Mouse (Mus musculus): ENCODE measurements at regions not wholly inside any gene's neighbourhood (a gene's known extent, or its start where the extent isn't known, plus 50 kb on each side); places are given as distances from the start of the nearest gene placed in this dataset.

- H3K9me3 ChIP-seq (replicated peaks; ENCODE audit: control insufficient read depth, low read length), result no peaks in the 10 kb centered on the region
- DNase-seq (ENCODE audit: low spot score) (no peak), ATAC-seq (ENCODE audit: insufficient read depth, low read depth) (no peak)
- no peaks in the 10 kb centered on the region for H3K27me3 ChIP-seq (ENCODE audit: control insufficient read depth, insufficient read depth, low read length)
- H3K4me3 ChIP-seq (ENCODE audit: low read depth, low read length), result no peak overlapping the region
- no peaks in the 10 kb centered on the region for H3K4me1 ChIP-seq (ENCODE audit: control insufficient read depth, insufficient read depth)
- no peak overlapping the region for H3K4me2 ChIP-seq (ENCODE audit: low read depth, low read length)
- no peak for TF ChIP-seq EP300 (IDR thresholded peaks at IDR 0.05; ENCODE audit: low read depth)
- TF ChIP-seq CTCF (IDR thresholded peaks at IDR 0.05; ENCODE audit: low read depth), result no peak
- no peaks in the 10 kb centered on the region for H3K36me3 ChIP-seq (replicated peaks; ENCODE audit: control insufficient read depth, insufficient read depth, low read length)
- 70% methylated on average over 1 of the region's 1 CpGs for WGBS
- no peak overlapping the region for H3K27ac ChIP-seq (ENCODE audit: low read depth)
- no peak overlapping the region for H3K9ac ChIP-seq (replicated peaks; ENCODE audit: low read depth, low read length)
These were observed 885.9 kb downstream of the Poteg start for GRCm38 (mm10) chr8:28333388-28333787.

DNA sequence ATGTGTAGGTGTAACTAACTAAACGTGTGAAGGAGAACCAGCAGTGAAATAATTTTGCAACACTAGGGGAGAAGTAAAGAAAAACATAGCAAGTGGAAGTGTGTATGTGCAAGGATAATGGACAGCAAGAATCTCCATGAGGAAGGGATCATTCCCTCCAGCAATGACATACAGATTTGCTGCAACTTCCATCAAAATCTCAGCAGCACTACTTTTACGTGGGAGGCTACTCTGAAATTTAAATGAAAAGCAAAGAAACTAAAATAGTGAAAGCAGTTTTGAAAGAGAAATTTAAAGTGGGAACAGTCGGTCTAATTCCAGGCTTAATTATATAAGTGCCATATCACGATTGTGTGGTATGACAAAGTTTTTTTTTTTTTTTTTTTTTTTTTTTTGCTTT lies 890.0 kb downstream of the Poteg start:
- no peak for ATAC-seq (ENCODE audit: insufficient read depth, low read depth)
- Histone ChIP-seq H3K4me1 (ENCODE audit: control insufficient read depth, insufficient read depth) (no peaks in the 10 kb centered on the region), H3K4me3 (ENCODE audit: low read depth, low read length) (no peak overlapping the region), H3K9ac (replicated peaks; ENCODE audit: low read depth, low read length) (no peak overlapping the region), H3K27ac (ENCODE audit: low read depth) (no peak overlapping the region), H3K36me3 (replicated peaks; ENCODE audit: control insufficient read depth, insufficient read depth, low read length) (no peaks in the 10 kb centered on the region), H3K4me2 (ENCODE audit: low read depth, low read length) (no peak overlapping the region), H3K27me3 (ENCODE audit: control insufficient read depth, insufficient read depth, low read length) (no peaks in the 10 kb centered on the region), H3K9me3 (replicated peaks; ENCODE audit: control insufficient read depth, low read length) (no peaks in the 10 kb centered on the region)
- no peak for TF ChIP-seq CTCF (IDR thresholded peaks at IDR 0.05; ENCODE audit: low read depth)
- no peak for TF ChIP-seq EP300 (IDR thresholded peaks at IDR 0.05; ENCODE audit: low read depth)
- 78% methylated on average over 4 of the region's 4 CpGs for WGBS
- DNase-seq (ENCODE audit: low spot score), result no peak

- no peak overlapping the region for H3K4me3 ChIP-seq (ENCODE audit: low read depth, low read length)
- 84% methylated on average over 11 of the region's 11 CpGs for WGBS
- H3K9ac ChIP-seq (replicated peaks; ENCODE audit: low read depth, low read length), result no peak overlapping the region
- no peaks in the 10 kb centered on the region for H3K4me1 ChIP-seq (ENCODE audit: control insufficient read depth, insufficient read depth)
- no peaks in the 10 kb centered on the region for H3K36me3 ChIP-seq (replicated peaks; ENCODE audit: control insufficient read depth, insufficient read depth, low read length)
- TF ChIP-seq EP300 (IDR thresholded peaks at IDR 0.05; ENCODE audit: low read depth), result no peak
- no peak for TF ChIP-seq CTCF (IDR thresholded peaks at IDR 0.05; ENCODE audit: low read depth)
- no peak overlapping the region for H3K27ac ChIP-seq (ENCODE audit: low read depth)
- no peak for DNase-seq (ENCODE audit: low spot score)
- no peaks in the 10 kb centered on the region for H3K27me3 ChIP-seq (ENCODE audit: control insufficient read depth, insufficient read depth, low read length)
- H3K9me3 ChIP-seq (replicated peaks; ENCODE audit: control insufficient read depth, low read length), result no peaks in the 10 kb centered on the region
- ATAC-seq (ENCODE audit: insufficient read depth, low read depth), result no peak
- no peak overlapping the region for H3K4me2 ChIP-seq (ENCODE audit: low read depth, low read length)
These were observed 893.8 kb downstream of the Poteg start for GRCm38 (mm10) chr8:28341236-28341635.

- DNase-seq (ENCODE audit: low spot score), result no peak
- Histone ChIP-seq H3K36me3 (replicated peaks; ENCODE audit: control insufficient read depth, insufficient read depth, low read length) (no peaks in the 10 kb centered on the region), H3K27ac (ENCODE audit: low read depth) (no peak overlapping the region), H3K4me1 (ENCODE audit: control insufficient read depth, insufficient read depth) (0 out of 2 replicates have a peak, but pooled peaks cover 8% of the 10 kb centered on the region), H3K9ac (replicated peaks; ENCODE audit: low read depth, low read length) (no peak overlapping the region), H3K9me3 (replicated peaks; ENCODE audit: control insufficient read depth, low read length) (no peaks in the 10 kb centered on the region), H3K4me2 (ENCODE audit: low read depth, low read length) (no peak overlapping the region), H3K27me3 (ENCODE audit: control insufficient read depth, insufficient read depth, low read length) (no peaks in the 10 kb centered on the region), H3K4me3 (ENCODE audit: low read depth, low read length) (no peak overlapping the region)
- no peak for TF ChIP-seq EP300 (IDR thresholded peaks at IDR 0.05; ENCODE audit: low read depth)
- no peak for TF ChIP-seq CTCF (IDR thresholded peaks at IDR 0.05; ENCODE audit: low read depth)
- no peak for ATAC-seq (ENCODE audit: insufficient read depth, low read depth)
These were observed 919.0 kb downstream of the Poteg start for GRCm38 (mm10) chr8:28366470-28366869.

- H3K27me3 ChIP-seq (ENCODE audit: control insufficient read depth, insufficient read depth, low read length), result no peaks in the 10 kb centered on the region
- ATAC-seq (ENCODE audit: insufficient read depth, low read depth) (peak; percentile 55; the same call in 1 of the 2 replicates), DNase-seq (ENCODE audit: low spot score) (peak; percentile 30)
- no peak overlapping the region for H3K4me3 ChIP-seq (ENCODE audit: low read depth, low read length)
- H3K4me1 ChIP-seq (ENCODE audit: control insufficient read depth, insufficient read depth), result 0 out of 2 replicates have a peak, but pooled peaks cover 8% of the 10 kb centered on the region
- H3K9me3 ChIP-seq (replicated peaks; ENCODE audit: control insufficient read depth, low read length), result no peaks in the 10 kb centered on the region
- H3K4me2 ChIP-seq (ENCODE audit: low read depth, low read length), result 0 out of 2 replicates have a peak overlapping the region, but pooled peaks have one; percentile 8
- no peaks in the 10 kb centered on the region for H3K36me3 ChIP-seq (replicated peaks; ENCODE audit: control insufficient read depth, insufficient read depth, low read length)
- 16% methylated on average over 3 of the region's 3 CpGs for WGBS
- TF ChIP-seq CTCF (IDR thresholded peaks at IDR 0.05; ENCODE audit: low read depth) (no peak), EP300 (IDR thresholded peaks at IDR 0.05; ENCODE audit: low read depth) (no peak)
- no peak overlapping the region for H3K9ac ChIP-seq (replicated peaks; ENCODE audit: low read depth, low read length)
- H3K27ac ChIP-seq (ENCODE audit: low read depth), result peak overlapping the region; percentile 43; the same call in 1 of the 2 replicates
These were observed 919.9 kb downstream of the Poteg start for GRCm38 (mm10) chr8:28367361-28367760.

- H3K27ac ChIP-seq (ENCODE audit: low read depth), result no peak overlapping the region
- no peak for DNase-seq (ENCODE audit: low spot score)
- no peak overlapping the region for H3K4me3 ChIP-seq (ENCODE audit: low read depth, low read length)
- H3K9me3 ChIP-seq (replicated peaks; ENCODE audit: control insufficient read depth, low read length), result no peaks in the 10 kb centered on the region
- ATAC-seq (ENCODE audit: insufficient read depth, low read depth), result no peak
- H3K4me2 ChIP-seq (ENCODE audit: low read depth, low read length), result no peak overlapping the region
- no peaks in the 10 kb centered on the region for H3K27me3 ChIP-seq (ENCODE audit: control insufficient read depth, insufficient read depth, low read length)
- TF ChIP-seq EP300 (IDR thresholded peaks at IDR 0.05; ENCODE audit: low read depth) (no peak), CTCF (IDR thresholded peaks at IDR 0.05; ENCODE audit: low read depth) (no peak)
- H3K36me3 ChIP-seq (replicated peaks; ENCODE audit: control insufficient read depth, insufficient read depth, low read length), result no peaks in the 10 kb centered on the region
- H3K9ac ChIP-seq (replicated peaks; ENCODE audit: low read depth, low read length), result no peak overlapping the region
- H3K4me1 ChIP-seq (ENCODE audit: control insufficient read depth, insufficient read depth), result 0 out of 2 replicates have a peak, but pooled peaks cover 8% of the 10 kb centered on the region
- WGBS, result 71% methylated on average over 1 of the region's 1 CpGs
These were observed 924.3 kb downstream of the Poteg start for GRCm38 (mm10) chr8:28371752-28372151.

Measured in heart, postnatal 0 days (tissue).